Mouse (Mus musculus) midbrain, embryonic 16.5 days (tissue): ENCODE measurements around the gene Man1c1. TPM values are rescaled to one million over a fixed set of nuclear protein-coding genes. Genes with fewer than 3 reads are reported as not detected.

Experiments
- ATAC-seq: fragments of 200-750 bp; cut with Nextera tagmentation; 2 replicates; pipeline ENCODE4 v1.8.0; 2017; ENCODE audit warnings: moderate TSS enrichment
- H3K27ac ChIP-seq: fragments of 300-500 bp; sonication (generic); 2 replicates; pipeline ENCODE4 v1.5.1; 2014; ENCODE audit warnings: mild to moderate bottlenecking, low read length, mixed read lengths
- H3K27me3 ChIP-seq: fragments of 300-500 bp; sonication (generic); 2 replicates; pipeline ENCODE4 v1.6.1; 2014; ENCODE audit warnings: low read depth, low read length, mixed read lengths; ENCODE audit not compliant: control insufficient read depth, insufficient read depth
- H3K36me3 ChIP-seq: fragments of 300-500 bp; sonication (generic); 2 replicates; pipeline ENCODE4 v1.6.1; 2014; ENCODE audit warnings: mild to moderate bottlenecking, low read length, moderate library complexity, mixed read lengths; ENCODE audit not compliant: control insufficient read depth, insufficient read depth
- H3K4me1 ChIP-seq: fragments of 300-500 bp; sonication (generic); 2 replicates; pipeline ENCODE4 v1.6.1; 2014; ENCODE audit warnings: mild to moderate bottlenecking, low read length, mixed read lengths; ENCODE audit not compliant: control insufficient read depth, insufficient read depth
- H3K4me2 ChIP-seq: fragments of 300-500 bp; sonication (generic); 2 replicates; pipeline ENCODE4 v1.6.1; 2014; ENCODE audit warnings: mild to moderate bottlenecking, low read length, mixed read lengths
- H3K4me3 ChIP-seq: fragments of 300-500 bp; sonication (generic); 2 replicates; pipeline ENCODE4 v1.5.1; 2014; ENCODE audit warnings: low read depth, mild to moderate bottlenecking, low read length, moderate library complexity, mixed read lengths
- H3K9ac ChIP-seq: fragments of 300-500 bp; sonication (generic); 2 replicates; pipeline ENCODE4 v1.6.1; 2014; ENCODE audit warnings: low read depth, low read length, mixed read lengths
- H3K9me3 ChIP-seq: fragments of 300-500 bp; sonication (generic); replicated peaks from 2 replicates; pipeline ENCODE4 v1.6.1; 2014; ENCODE audit warnings: mild to moderate bottlenecking, low read length, mixed read lengths; ENCODE audit not compliant: control insufficient read depth, poor library complexity, severe bottlenecking
- WGBS: fragments of 180-500 bp; shearing (Covaris S2); extraction: QIAGEN DNeasy Blood & Tissue Kit; methylation state at CpG from one replicate; pipeline ENCODE4 v1.1.7; 2014; 5-methylcytosine and 5-hydroxymethylcytosine counted together
- polyA plus RNA-seq: library from polyadenylated mRNA; unstranded; fragments of >200 nt; fragmentation: Nextera tagmentation; extraction: Ambion mirVana; gene quantifications from 2 replicates; pipeline ENCODE4 v1.2.1, GENCODE M21; 2015

Gene Man1c1
- polyA plus RNA-seq, 1 experiment from 2014 or later, result 2.9 TPM

DNA sequence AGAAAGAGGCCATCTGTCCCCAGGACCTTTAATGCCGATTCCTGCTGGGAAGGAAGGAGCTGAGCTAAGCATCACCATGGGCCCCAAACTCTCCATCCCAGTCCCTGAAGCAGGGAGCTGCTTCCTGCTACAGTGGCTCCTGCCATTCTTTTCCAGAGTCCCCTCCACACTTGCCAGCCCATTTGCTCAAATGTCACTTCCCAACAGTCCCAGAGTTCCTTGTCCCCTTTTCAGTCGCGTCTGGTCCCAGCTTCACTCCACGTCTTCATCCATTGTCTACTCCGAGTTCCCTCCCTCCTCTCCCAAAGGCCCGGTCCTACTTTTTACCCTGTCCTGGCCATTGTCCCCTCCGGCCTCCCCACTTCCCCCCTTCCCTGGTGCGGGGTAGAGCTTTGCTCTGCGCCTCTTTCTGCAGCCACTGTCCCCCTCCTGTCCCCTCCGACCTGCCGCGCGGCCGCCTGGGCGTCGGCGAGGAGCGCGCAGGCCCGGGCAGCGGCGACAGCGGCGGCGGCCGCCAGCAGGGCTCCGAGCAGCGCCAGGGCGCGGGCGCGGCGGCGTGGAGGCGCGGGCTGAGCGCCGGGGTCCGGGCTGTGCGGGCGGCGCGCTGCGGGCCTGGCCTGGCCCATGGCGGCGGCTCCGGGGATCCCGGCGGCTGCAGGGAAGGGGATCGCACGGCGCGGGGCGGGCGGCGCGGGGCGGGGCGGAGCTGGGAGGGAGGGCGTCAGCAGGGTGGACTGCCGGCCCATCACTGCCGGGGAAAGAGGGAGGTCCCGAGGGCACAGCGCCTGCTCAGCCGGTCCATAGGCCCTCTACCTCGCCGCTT is 152.4 kb downstream of the Man1c1 start, which contains the start of gene Selenon:
Selenon (minus strand) TSS at position 673 of the 823 bp plus-strand sequence.
- H3K4me1 ChIP-seq, result peaks cover 17% of the 10 kb centered on the region
- peak within 1 kb of the TSS; percentile 83 for H3K4me3 ChIP-seq
- H3K27me3 ChIP-seq, result no peaks in the 10 kb centered on the region
- peak within 1 kb of the TSS; percentile 74 for H3K4me2 ChIP-seq
- H3K9ac ChIP-seq, result peak within 1 kb of the TSS; percentile 96
- H3K27ac ChIP-seq, result peak within 1 kb of the TSS; percentile 89
- ATAC-seq, result peak; percentile 81
- H3K36me3 ChIP-seq, result peaks cover 9% of the 10 kb centered on the region; the same call in 1 of the 2 replicates
- peaks cover 4% of the 10 kb centered on the region; the same call in 1 of the 2 replicates for H3K9me3 ChIP-seq
- 0% methylated on average over 31 of the region's 67 CpGs for WGBS

- H3K27me3 ChIP-seq, result no peaks in the 10 kb centered on the region
- H3K9me3 ChIP-seq, result peaks cover 4% of the 10 kb centered on the region; the same call in 1 of the 2 replicates
- over 99% methylated on average over 8 of the region's 8 CpGs for WGBS
- no peak overlapping the region for H3K9ac ChIP-seq
- H3K4me2 ChIP-seq, result no peak overlapping the region
- H3K4me1 ChIP-seq, result peaks cover 17% of the 10 kb centered on the region
- H3K27ac ChIP-seq, result no peak overlapping the region
- peaks cover 12% of the 10 kb centered on the region for H3K36me3 ChIP-seq
- no peak overlapping the region for H3K4me3 ChIP-seq
- ATAC-seq, result no peak
Measured at GRCm38 (mm10) chr4:134549899-134550298, 154.2 kb downstream of the Man1c1 start.

GRCm38 (mm10) chr4:134548169-134548938 is 155.7 kb downstream of the Man1c1 start:
- Histone ChIP-seq H3K4me3 (no peak overlapping the region), H3K9ac (no peak overlapping the region), H3K4me2 (no peak overlapping the region), H3K9me3 (peaks cover 4% of the 10 kb centered on the region; the same call in 1 of the 2 replicates), H3K4me1 (peaks cover 17% of the 10 kb centered on the region), H3K27me3 (no peaks in the 10 kb centered on the region), H3K36me3 (peaks cover 12% of the 10 kb centered on the region), H3K27ac (no peak overlapping the region)
- ATAC-seq, result no peak
- WGBS, result 57% methylated on average over 18 of the region's 18 CpGs

GRCm38 (mm10) chr4:134546814-134547705 is 157.0 kb downstream of the Man1c1 start:
- Histone ChIP-seq H3K27ac (no peak overlapping the region), H3K9me3 (peaks cover 4% of the 10 kb centered on the region; the same call in 1 of the 2 replicates), H3K36me3 (peaks cover 23% of the 10 kb centered on the region), H3K27me3 (no peaks in the 10 kb centered on the region), H3K4me2 (no peak overlapping the region), H3K9ac (no peak overlapping the region), H3K4me3 (no peak overlapping the region), H3K4me1 (peaks cover 12% of the 10 kb centered on the region; the same call in 1 of the 2 replicates)
- ATAC-seq, result no peak
- 69% methylated on average over 9 of the region's 9 CpGs for WGBS

DNA sequence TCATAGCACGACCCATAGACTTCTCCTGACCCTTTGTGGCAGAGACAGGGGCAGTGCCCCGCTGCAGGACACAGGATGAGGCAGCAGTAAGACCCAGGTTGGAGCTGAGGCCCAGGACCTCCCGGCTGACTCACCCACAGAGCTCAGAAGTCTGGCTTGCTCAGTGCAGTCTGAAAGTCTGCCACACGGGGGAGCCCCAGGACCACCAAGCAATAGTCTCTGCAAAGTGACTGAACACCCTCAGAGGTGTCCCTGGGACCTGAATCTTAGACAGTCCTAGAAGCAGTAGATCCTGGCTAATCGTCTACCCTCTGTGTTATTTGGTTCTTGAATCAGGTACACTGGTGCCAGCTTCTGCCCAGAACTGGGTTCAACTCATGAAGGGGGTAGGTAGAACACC is 160.8 kb downstream of the Man1c1 start:
- ATAC-seq, result peak; percentile 61
- Histone ChIP-seq H3K4me1 (peaks cover 4% of the 10 kb centered on the region; the same call in 1 of the 2 replicates), H3K4me2 (no peak overlapping the region), H3K9me3 (no peaks in the 10 kb centered on the region), H3K27ac (no peak overlapping the region), H3K36me3 (peaks cover 20% of the 10 kb centered on the region; the same call in 1 of the 2 replicates), H3K9ac (no peak overlapping the region), H3K27me3 (no peaks in the 10 kb centered on the region), H3K4me3 (no peak overlapping the region)
- 2% methylated on average over 5 of the region's 5 CpGs for WGBS

DNA sequence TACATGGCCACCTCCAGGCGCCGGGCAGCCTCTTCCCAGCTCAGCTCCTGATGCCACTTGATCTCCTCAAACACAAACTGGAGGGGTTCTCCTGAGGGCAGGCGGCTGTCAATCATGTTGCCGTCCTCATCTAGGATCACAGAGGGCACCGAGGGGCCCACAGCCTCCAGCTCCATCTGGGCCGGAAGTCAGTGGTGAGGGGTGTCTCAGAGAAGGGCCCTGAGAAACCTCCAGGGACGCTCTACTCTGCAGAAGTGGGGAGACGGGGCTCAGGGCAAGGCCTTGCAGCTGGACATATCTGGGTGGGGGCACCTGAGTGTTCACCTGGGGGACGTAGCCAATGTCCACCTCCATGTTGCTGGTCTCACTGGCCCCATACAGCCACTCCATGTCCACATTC is 161.4 kb downstream of the Man1c1 start:
- ATAC-seq, result no peak
- H3K27me3 ChIP-seq, result no peaks in the 10 kb centered on the region
- no peak overlapping the region for H3K4me2 ChIP-seq
- no peak overlapping the region for H3K9ac ChIP-seq
- H3K4me1 ChIP-seq, result peaks cover 2% of the 10 kb centered on the region; the same call in 1 of the 2 replicates
- H3K9me3 ChIP-seq, result no peaks in the 10 kb centered on the region
- no peak overlapping the region for H3K4me3 ChIP-seq
- WGBS, result 94% methylated on average over 9 of the region's 9 CpGs
- H3K36me3 ChIP-seq, result peaks cover 20% of the 10 kb centered on the region; the same call in 1 of the 2 replicates
- no peak overlapping the region for H3K27ac ChIP-seq

DNA sequence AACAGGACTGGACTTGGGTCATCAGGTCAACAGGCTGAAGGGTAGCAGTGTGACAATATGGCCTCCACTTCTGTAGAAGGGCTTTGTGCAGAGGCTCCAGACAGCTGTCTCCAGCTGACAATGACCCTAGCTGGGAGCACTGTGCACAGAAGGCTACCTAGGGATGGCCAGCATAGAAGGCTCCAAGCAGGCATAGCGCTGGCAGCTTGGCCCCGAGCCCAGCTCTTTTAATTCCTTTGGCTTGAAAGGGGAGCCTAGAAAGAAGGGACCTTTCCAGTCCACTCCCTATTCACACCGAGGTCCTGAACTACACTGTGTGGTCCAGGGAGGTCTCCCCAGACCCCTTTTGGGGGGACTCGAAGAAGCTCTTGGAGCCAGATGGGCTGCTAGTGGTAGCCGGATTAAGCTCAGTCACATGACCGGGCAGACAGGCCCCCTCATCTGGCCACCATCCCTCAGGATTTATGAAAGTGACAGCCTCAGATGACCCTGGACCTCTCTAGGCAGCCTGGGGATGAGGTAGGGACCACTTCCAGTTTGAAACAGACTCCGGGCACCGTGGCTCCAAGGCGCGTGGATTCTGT is 165.0 kb downstream of the Man1c1 start:
- Histone ChIP-seq H3K4me3 (no peak overlapping the region), H3K36me3 (peaks cover 17% of the 10 kb centered on the region; the same call in 1 of the 2 replicates), H3K4me2 (no peak overlapping the region), H3K27ac (no peak overlapping the region), H3K27me3 (no peaks in the 10 kb centered on the region), H3K4me1 (peaks cover 10% of the 10 kb centered on the region), H3K9me3 (no peaks in the 10 kb centered on the region), H3K9ac (no peak overlapping the region)
- WGBS, result 72% methylated on average over 10 of the region's 10 CpGs
- no peak for ATAC-seq

DNA sequence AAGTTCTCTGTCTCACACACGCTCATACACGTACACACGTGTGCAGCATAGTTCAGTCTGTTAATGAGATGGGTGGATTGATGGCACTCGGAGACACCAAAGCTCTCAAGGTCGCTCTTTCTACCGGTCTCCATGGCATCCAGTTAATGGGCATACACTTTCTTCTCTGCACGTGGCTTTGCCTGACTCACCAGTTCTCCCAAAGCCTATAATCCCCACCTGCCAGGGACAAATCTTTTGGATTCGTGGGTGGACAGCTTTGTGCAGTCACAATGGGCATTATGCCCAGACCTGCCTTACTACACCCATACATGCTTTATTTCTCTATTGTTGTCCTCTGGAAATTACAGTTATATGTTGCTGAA is 168.3 kb downstream of the Man1c1 start:
- Histone ChIP-seq H3K27ac (peak overlapping the region; percentile 86), H3K4me2 (peak overlapping the region; percentile 98), H3K27me3 (no peaks in the 10 kb centered on the region), H3K4me1 (peaks cover 16% of the 10 kb centered on the region), H3K9ac (peak overlapping the region; percentile 86), H3K36me3 (peaks cover 13% of the 10 kb centered on the region), H3K4me3 (peak overlapping the region; percentile 81), H3K9me3 (no peaks in the 10 kb centered on the region)
- 5% methylated on average over 8 of the region's 8 CpGs for WGBS
- ATAC-seq, result peak; percentile 18; the same call in 1 of the 2 replicates
